Mouse (Mus musculus): ENCODE results near the gene Gpc3. TPM values are rescaled to one million over a fixed set of nuclear protein-coding genes. Genes with fewer than 3 reads are reported as not detected.

Gene Gpc3
- polyA plus RNA-seq, 1 experiment: not detected

GRCm38 (mm10) chrX:52551296-52551695 is 62.5 kb downstream of the Gpc3 start:
- Histone ChIP-seq H3K79me2 (ENCODE audit: control insufficient read depth, insufficient read depth) (no peaks in the 10 kb centered on the region), H3ac (ENCODE audit: control insufficient read depth, insufficient read length) (no peak overlapping the region), H3K4me2 (ENCODE audit: low read depth) (no peak overlapping the region), H3K4me3 (no peak overlapping the region), H3K36me3 (ENCODE audit: control insufficient read depth, insufficient read depth) (no peaks in the 10 kb centered on the region), H3K27me3 (ENCODE audit: control insufficient read depth, insufficient read depth, insufficient read length) (no peaks in the 10 kb centered on the region)
- TF ChIP-seq POLR2AphosphoS2 (IDR thresholded peaks at IDR 0.05; ENCODE audit: insufficient read length, low read depth) (no peak), CEBPB (IDR thresholded peaks at IDR 0.05; ENCODE audit: insufficient read depth, poor library complexity, severe bottlenecking) (no peak), TCF3 (IDR thresholded peaks at IDR 0.05; ENCODE audit: insufficient read length, low read depth) (no peak)

GRCm38 (mm10) chrX:52544623-52545022 is 69.1 kb downstream of the Gpc3 start:
- TF ChIP-seq POLR2A (IDR thresholded peaks at IDR 0.05; ENCODE audit: insufficient read length, low read depth): no peak
- no peak for TF ChIP-seq CEBPB (IDR thresholded peaks at IDR 0.05; ENCODE audit: insufficient read depth, poor library complexity, severe bottlenecking)
- no peak for TF ChIP-seq SRF (IDR thresholded peaks at IDR 0.05; ENCODE audit: control insufficient read depth, insufficient read length, low read depth)
- TF ChIP-seq USF1 (IDR thresholded peaks at IDR 0.05; ENCODE audit: low read depth): no peak
- no peak for TF ChIP-seq E2F4 (IDR thresholded peaks at IDR 0.05; ENCODE audit: insufficient read depth)
- TF ChIP-seq MAX (IDR thresholded peaks at IDR 0.05; ENCODE audit: low read depth): no peak
- no peak for TF ChIP-seq MYOG (IDR thresholded peaks at IDR 0.05; ENCODE audit: control insufficient read depth in 1 of 3, insufficient read depth in 1 of 3, insufficient read length in 2 of 3, low read depth in 2 of 3)
- no peak for TF ChIP-seq MYOD1 (IDR thresholded peaks at IDR 0.05; ENCODE audit: control insufficient read depth in 1 of 3, insufficient read length in 2 of 3, low read depth in 2 of 3)
- no peak for TF ChIP-seq REST (IDR thresholded peaks at IDR 0.05; ENCODE audit: insufficient read depth, insufficient read length)
- no peak for TF ChIP-seq POLR2AphosphoS2 (IDR thresholded peaks at IDR 0.05; ENCODE audit: insufficient read length, low read depth)
- TF ChIP-seq TCF3 (IDR thresholded peaks at IDR 0.05; ENCODE audit: insufficient read length, low read depth): no peak
- TF ChIP-seq TCF12 (IDR thresholded peaks at IDR 0.05; ENCODE audit: insufficient read depth, poor library complexity, severe bottlenecking): no peak
- H3K27me3 ChIP-seq (ENCODE audit: control insufficient read depth, insufficient read depth, insufficient read length): no peaks in the 10 kb centered on the region
- H3K36me3 ChIP-seq (ENCODE audit: control insufficient read depth, insufficient read depth): no peaks in the 10 kb centered on the region
- no peak overlapping the region for H3ac ChIP-seq (ENCODE audit: control insufficient read depth, insufficient read length)
- no peaks in the 10 kb centered on the region for H3K79me2 ChIP-seq (ENCODE audit: control insufficient read depth, insufficient read depth)
- no peak overlapping the region for H3K4me2 ChIP-seq (ENCODE audit: low read depth)
- no peak overlapping the region for H3K4me3 ChIP-seq

DNA sequence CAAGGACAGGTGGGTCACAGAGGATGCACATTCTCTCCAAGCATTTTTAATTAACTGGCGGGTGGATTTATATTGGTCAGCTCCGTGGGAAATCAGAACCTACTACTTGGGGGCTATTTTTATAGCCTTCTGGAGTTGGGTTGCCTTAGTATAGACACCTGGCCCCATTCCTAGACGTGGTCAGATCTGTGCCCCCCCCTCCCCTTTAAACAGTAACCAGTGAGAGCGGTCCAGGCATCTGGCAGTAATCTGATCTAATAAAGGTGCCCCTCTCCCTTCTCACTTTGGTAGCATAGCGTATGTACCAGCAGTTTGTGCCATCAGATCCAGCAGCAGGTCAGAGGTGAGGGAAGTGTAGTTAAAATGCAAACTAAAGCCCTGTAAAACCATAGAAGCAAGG is 76.5 kb downstream of the Gpc3 start:
- H3K36me3 ChIP-seq (ENCODE audit: control insufficient read depth, insufficient read depth): no peaks in the 10 kb centered on the region
- H3K79me2 ChIP-seq (ENCODE audit: control insufficient read depth, insufficient read depth): no peaks in the 10 kb centered on the region
- H3K27me3 ChIP-seq (ENCODE audit: control insufficient read depth, insufficient read depth, insufficient read length): no peaks in the 10 kb centered on the region
- TF ChIP-seq TCF12 (IDR thresholded peaks at IDR 0.05; ENCODE audit: insufficient read depth, poor library complexity, severe bottlenecking) (no peak), POLR2A (IDR thresholded peaks at IDR 0.05; ENCODE audit: insufficient read length, low read depth) (no peak), CEBPB (IDR thresholded peaks at IDR 0.05; ENCODE audit: insufficient read depth, poor library complexity, severe bottlenecking) (no peak), USF1 (IDR thresholded peaks at IDR 0.05; ENCODE audit: low read depth) (no peak), REST (IDR thresholded peaks at IDR 0.05; ENCODE audit: insufficient read depth, insufficient read length) (no peak), SRF (IDR thresholded peaks at IDR 0.05; ENCODE audit: control insufficient read depth, insufficient read length, low read depth) (no peak), MYOG (IDR thresholded peaks at IDR 0.05; ENCODE audit: control insufficient read depth in 1 of 3, insufficient read depth in 1 of 3, insufficient read length in 2 of 3, low read depth in 2 of 3) (no peak), TCF3 (IDR thresholded peaks at IDR 0.05; ENCODE audit: insufficient read length, low read depth) (no peak), MYOD1 (IDR thresholded peaks at IDR 0.05; ENCODE audit: control insufficient read depth in 1 of 3, insufficient read length in 2 of 3, low read depth in 2 of 3) (no peak), POLR2AphosphoS2 (IDR thresholded peaks at IDR 0.05; ENCODE audit: insufficient read length, low read depth) (no peak), E2F4 (IDR thresholded peaks at IDR 0.05; ENCODE audit: insufficient read depth) (no peak), MAX (IDR thresholded peaks at IDR 0.05; ENCODE audit: low read depth) (no peak)
- H3ac ChIP-seq (ENCODE audit: control insufficient read depth, insufficient read length): no peak overlapping the region
- no peak overlapping the region for H3K4me2 ChIP-seq (ENCODE audit: low read depth)
- no peak overlapping the region for H3K4me3 ChIP-seq

- Histone ChIP-seq H3K4me2 (ENCODE audit: low read depth) (no peak overlapping the region), H3K36me3 (ENCODE audit: control insufficient read depth, insufficient read depth) (no peaks in the 10 kb centered on the region), H3K4me3 (no peak overlapping the region), H3K79me2 (ENCODE audit: control insufficient read depth, insufficient read depth) (no peaks in the 10 kb centered on the region), H3ac (ENCODE audit: control insufficient read depth, insufficient read length) (no peak overlapping the region), H3K27me3 (ENCODE audit: control insufficient read depth, insufficient read depth, insufficient read length) (no peaks in the 10 kb centered on the region)
- no peak for TF ChIP-seq SRF (IDR thresholded peaks at IDR 0.05; ENCODE audit: control insufficient read depth, insufficient read length, low read depth)
- TF ChIP-seq TCF12 (IDR thresholded peaks at IDR 0.05; ENCODE audit: insufficient read depth, poor library complexity, severe bottlenecking): no peak
- no peak for TF ChIP-seq MYOD1 (IDR thresholded peaks at IDR 0.05; ENCODE audit: control insufficient read depth in 1 of 3, insufficient read length in 2 of 3, low read depth in 2 of 3)
- TF ChIP-seq E2F4 (IDR thresholded peaks at IDR 0.05; ENCODE audit: insufficient read depth): no peak
- TF ChIP-seq POLR2A (IDR thresholded peaks at IDR 0.05; ENCODE audit: insufficient read length, low read depth): no peak
- no peak for TF ChIP-seq CEBPB (IDR thresholded peaks at IDR 0.05; ENCODE audit: insufficient read depth, poor library complexity, severe bottlenecking)
- no peak for TF ChIP-seq USF1 (IDR thresholded peaks at IDR 0.05; ENCODE audit: low read depth)
- no peak for TF ChIP-seq POLR2AphosphoS2 (IDR thresholded peaks at IDR 0.05; ENCODE audit: insufficient read length, low read depth)
- no peak for TF ChIP-seq MAX (IDR thresholded peaks at IDR 0.05; ENCODE audit: low read depth)
- no peak for TF ChIP-seq MYOG (IDR thresholded peaks at IDR 0.05; ENCODE audit: control insufficient read depth in 1 of 3, insufficient read depth in 1 of 3, insufficient read length in 2 of 3, low read depth in 2 of 3)
- TF ChIP-seq TCF3 (IDR thresholded peaks at IDR 0.05; ENCODE audit: insufficient read length, low read depth): no peak
- no peak for TF ChIP-seq REST (IDR thresholded peaks at IDR 0.05; ENCODE audit: insufficient read depth, insufficient read length)
Measured at GRCm38 (mm10) chrX:52533766-52534165, 80.0 kb downstream of the Gpc3 start.

DNA sequence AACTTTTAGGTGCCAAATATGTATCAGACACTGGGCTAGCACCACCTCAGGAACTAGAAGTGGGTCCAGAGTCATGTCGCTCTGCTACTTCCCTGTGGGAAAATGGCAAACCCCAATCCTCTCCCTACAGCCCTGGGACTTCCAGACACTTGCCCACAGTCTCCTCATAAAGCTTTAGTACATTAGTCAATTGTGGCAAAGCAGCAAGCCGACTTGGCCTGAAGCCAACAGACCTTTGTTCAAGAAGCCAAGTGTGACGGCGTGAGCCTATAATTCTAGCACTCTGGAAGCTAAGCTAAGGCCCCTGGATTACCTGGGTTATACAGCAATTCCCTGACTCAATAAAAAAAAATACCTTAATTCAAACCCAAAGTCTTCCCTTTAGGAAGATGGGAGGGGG is 80.7 kb downstream of the Gpc3 start:
- Histone ChIP-seq H3K27me3 (ENCODE audit: control insufficient read depth, insufficient read depth, insufficient read length) (no peaks in the 10 kb centered on the region), H3K4me2 (ENCODE audit: low read depth) (no peak overlapping the region), H3K36me3 (ENCODE audit: control insufficient read depth, insufficient read depth) (no peaks in the 10 kb centered on the region), H3K79me2 (ENCODE audit: control insufficient read depth, insufficient read depth) (no peaks in the 10 kb centered on the region), H3ac (ENCODE audit: control insufficient read depth, insufficient read length) (no peak overlapping the region), H3K4me3 (no peak overlapping the region)
- TF ChIP-seq MYOG (IDR thresholded peaks at IDR 0.05; ENCODE audit: control insufficient read depth in 1 of 3, insufficient read depth in 1 of 3, insufficient read length in 2 of 3, low read depth in 2 of 3) (no peak), REST (IDR thresholded peaks at IDR 0.05; ENCODE audit: insufficient read depth, insufficient read length) (no peak), TCF12 (IDR thresholded peaks at IDR 0.05; ENCODE audit: insufficient read depth, poor library complexity, severe bottlenecking) (no peak), POLR2AphosphoS2 (IDR thresholded peaks at IDR 0.05; ENCODE audit: insufficient read length, low read depth) (no peak), E2F4 (IDR thresholded peaks at IDR 0.05; ENCODE audit: insufficient read depth) (no peak), POLR2A (IDR thresholded peaks at IDR 0.05; ENCODE audit: insufficient read length, low read depth) (no peak), USF1 (IDR thresholded peaks at IDR 0.05; ENCODE audit: low read depth) (no peak), SRF (IDR thresholded peaks at IDR 0.05; ENCODE audit: control insufficient read depth, insufficient read length, low read depth) (no peak), MYOD1 (IDR thresholded peaks at IDR 0.05; ENCODE audit: control insufficient read depth in 1 of 3, insufficient read length in 2 of 3, low read depth in 2 of 3) (no peak), MAX (IDR thresholded peaks at IDR 0.05; ENCODE audit: low read depth) (no peak), CEBPB (IDR thresholded peaks at IDR 0.05; ENCODE audit: insufficient read depth, poor library complexity, severe bottlenecking) (no peak), TCF3 (IDR thresholded peaks at IDR 0.05; ENCODE audit: insufficient read length, low read depth) (no peak)
